Mouse (Mus musculus) MEL (cell line): ENCODE measurements around the gene Spef1. TPM values are rescaled to one million over a fixed set of nuclear protein-coding genes. Genes with fewer than 3 reads are reported as not detected.

Experiments used
- DNase-seq: peaks from one replicate; pipeline ENCODE4 v3.0.0; 2011; ENCODE audit warnings: low read depth, low spot score
- H3K27ac ChIP-seq: 2 replicates; pipeline ENCODE4 v1.5.1; 2012; ENCODE audit warnings: low read depth, mild to moderate bottlenecking, control low read depth, low read length, moderate library complexity; ENCODE audit not compliant: control insufficient read depth
- H3K27me3 ChIP-seq, 2 experiments: fragments of 150-350 bp in 1 of 2; sonication (generic) in 1 of 2; 2 replicates each; pipeline ENCODE4 v1.6.1; 2012; ENCODE audit warnings: low read length in 2 of 2, mild to moderate bottlenecking in 2 of 2, improper control_type of control experiment in 1 of 2, moderate library complexity in 1 of 2; ENCODE audit not compliant: insufficient read depth in 2 of 2, control insufficient read depth in 1 of 2
- H3K36me3 ChIP-seq, 2 experiments: 2 replicates each; pipeline ENCODE4 v1.6.1; 2012 to 2014; ENCODE audit warnings: low read length in 2 of 2, improper control_type of control experiment in 1 of 2, inconsistent platforms in 1 of 2, mild to moderate bottlenecking in 1 of 2; ENCODE audit not compliant: insufficient read depth in 2 of 2, control insufficient read depth in 1 of 2
- H3K4me1 ChIP-seq, 2 experiments: fragments of 150-350 bp in 1 of 2; sonication (generic) in 1 of 2; 2 replicates each; pipeline ENCODE4 v1.6.1; 2012; ENCODE audit warnings: low read length in 2 of 2, improper control_type of control experiment in 1 of 2, mild to moderate bottlenecking in 1 of 2; ENCODE audit not compliant: insufficient read depth in 2 of 2, control insufficient read depth in 1 of 2
- H3K4me3 ChIP-seq, 2 experiments: fragments of 150-350 bp in 1 of 2; sonication (generic) in 1 of 2; 2 replicates each; pipeline ENCODE4 v1.5.1; 2012; ENCODE audit warnings: low read depth in 2 of 2, low read length in 2 of 2, mild to moderate bottlenecking in 2 of 2, moderate library complexity in 2 of 2, control low read depth in 1 of 2, improper control_type of control experiment in 1 of 2; ENCODE audit not compliant: control insufficient read depth in 1 of 2, insufficient read depth in 1 of 2
- H3K79me2 ChIP-seq: 2 replicates; pipeline ENCODE4 v1.6.1; 2012; ENCODE audit warnings: mild to moderate bottlenecking, low read length, moderate library complexity; ENCODE audit not compliant: control insufficient read depth, poor library complexity, insufficient read depth
- H3K9ac ChIP-seq: 2 replicates; pipeline ENCODE4 v1.6.1; 2012; ENCODE audit warnings: low read depth, mild to moderate bottlenecking, control low read depth, low read length, moderate library complexity; ENCODE audit not compliant: control insufficient read depth, poor library complexity, severe bottlenecking
- H3K9me3 ChIP-seq: fragments of 150-350 bp; sonication (generic); replicated peaks from 2 replicates; pipeline ENCODE4 v1.6.1; 2012; ENCODE audit warnings: mild to moderate bottlenecking, low read length, improper control_type of control experiment, moderate library complexity; ENCODE audit not compliant: insufficient read depth
- BHLHE40 ChIP-seq: IDR thresholded peaks from 2 replicates; pipeline ENCODE4 v1.6.1; 2012; ENCODE audit warnings: low read depth, mild to moderate bottlenecking, inconsistent platforms, low read length, improper control_type of control experiment, borderline replicate concordance
- CHD1 ChIP-seq: IDR thresholded peaks from 2 replicates; pipeline ENCODE4 v1.6.1; 2012; ENCODE audit warnings: low read depth, mild to moderate bottlenecking, inconsistent platforms, low read length, improper control_type of control experiment
- CHD2 ChIP-seq: IDR thresholded peaks from 2 replicates; pipeline ENCODE4 v1.6.1; 2011; ENCODE audit warnings: low read length, improper control_type of control experiment
- HCFC1 ChIP-seq: IDR thresholded peaks from 2 replicates; pipeline ENCODE4 v1.6.1; 2012; ENCODE audit warnings: low read depth, mild to moderate bottlenecking, inconsistent platforms, low read length, improper control_type of control experiment, moderate library complexity
- JUND ChIP-seq: IDR thresholded peaks from 2 replicates; pipeline ENCODE4 v1.6.1; 2011; ENCODE audit warnings: low read depth, mild to moderate bottlenecking, improper control_type of control experiment, low read length
- MAX ChIP-seq: IDR thresholded peaks from 2 replicates; pipeline ENCODE4 v1.6.1; 2011; ENCODE audit warnings: low read length, improper control_type of control experiment
- MAZ ChIP-seq: IDR thresholded peaks from 2 replicates; pipeline ENCODE4 v1.6.1; 2012; ENCODE audit warnings: low read depth, mild to moderate bottlenecking, inconsistent platforms, low read length, improper control_type of control experiment
- MYB ChIP-seq: IDR thresholded peaks from 2 replicates; pipeline ENCODE4 v1.6.1; 2011; ENCODE audit warnings: mild to moderate bottlenecking, low read depth, low read length, improper control_type of control experiment
- MYC ChIP-seq: IDR thresholded peaks from 2 replicates; pipeline ENCODE4 v1.6.1; 2011; ENCODE audit warnings: low read depth, mild to moderate bottlenecking, low read length, improper control_type of control experiment, moderate library complexity
- NELFE ChIP-seq: IDR thresholded peaks from 2 replicates; pipeline ENCODE4 v1.6.1; 2011; ENCODE audit warnings: low read depth, low read length, improper control_type of control experiment
- NRF1 ChIP-seq: IDR thresholded peaks from 2 replicates; pipeline ENCODE4 v1.6.1; 2014; ENCODE audit warnings: low read depth, mild to moderate bottlenecking, inconsistent platforms, low read length, improper control_type of control experiment, moderate library complexity; ENCODE audit not compliant: poor library complexity, insufficient read depth, severe bottlenecking
- POLR2A ChIP-seq, 2 experiments: IDR thresholded peaks; 2 replicates each; pipeline ENCODE4 v1.6.1; 2011 to 2012; ENCODE audit warnings: low read length in 2 of 2, mild to moderate bottlenecking in 2 of 2, control low read depth in 1 of 2, improper control_type of control experiment in 1 of 2, low read depth in 1 of 2, moderate library complexity in 1 of 2; ENCODE audit not compliant: control insufficient read depth in 1 of 2, insufficient read depth in 1 of 2, poor library complexity in 1 of 2
- POLR2AphosphoS2 ChIP-seq: IDR thresholded peaks from 2 replicates; pipeline ENCODE4 v1.6.1; 2011; ENCODE audit warnings: low read length, improper control_type of control experiment
- POLR2AphosphoS5 ChIP-seq: IDR thresholded peaks from 2 replicates; pipeline ENCODE4 v1.6.1; 2012; ENCODE audit warnings: low read depth, borderline replicate concordance, mild to moderate bottlenecking, inconsistent platforms, low read length, moderate library complexity, mixed read lengths
- RAD21 ChIP-seq: IDR thresholded peaks from 2 replicates; pipeline ENCODE4 v1.6.1; 2011; ENCODE audit warnings: mild to moderate bottlenecking, low read depth, low read length, improper control_type of control experiment
- SIN3A ChIP-seq: IDR thresholded peaks from 2 replicates; pipeline ENCODE4 v1.6.1; 2012; ENCODE audit warnings: low read length, improper control_type of control experiment, inconsistent platforms
- SMC3 ChIP-seq: IDR thresholded peaks from 2 replicates; pipeline ENCODE4 v1.6.1; 2011; ENCODE audit warnings: low read depth, low read length, improper control_type of control experiment
- TCF12 ChIP-seq: IDR thresholded peaks from 2 replicates; pipeline ENCODE4 v1.6.1; 2014; ENCODE audit warnings: low read depth, mild to moderate bottlenecking, inconsistent platforms, low read length, improper control_type of control experiment, moderate library complexity
- ZMIZ1 ChIP-seq: IDR thresholded peaks from 2 replicates; pipeline ENCODE4 v1.6.1; 2012; ENCODE audit warnings: low read depth, mild to moderate bottlenecking, inconsistent platforms, low read length, improper control_type of control experiment, moderate library complexity
- polyA plus RNA-seq, 2 experiments: library from polyadenylated mRNA; stranded (reverse) in 1 of 2; unstranded in 1 of 2; fragments of >175 nt in 1 of 2; fragments of >200 nt in 1 of 2; gene quantifications; 2 replicates each; pipeline versions ENCODE4 v1.2.1 to v1.2.4; 2012; ENCODE audit warnings: low replicate concordance in 2 of 2, low read depth in 1 of 2; ENCODE audit not compliant: insufficient read length in 2 of 2, insufficient read depth in 1 of 2, missing spikeins in 1 of 2
- total RNA-seq: library from RNA; depleted of rRNA; stranded (reverse); fragments of 300-350 nt; gene quantifications from 2 replicates; pipeline ENCODE4 v1.2.3, GENCODE M21; 2012

The Spef1 gene
- total and polyA plus RNA-seq, 3 experiments = 1.2 to 1.8 TPM; not detected in 1

- Histone ChIP-seq H3K9me3 (no peaks in the 10 kb centered on the region), H3K9ac (no peak overlapping the region), H3K27me3 (no peaks in the 10 kb centered on the region), H3K4me3 (no peak overlapping the region), H3K36me3 (peaks cover 0 to 7% of the 10 kb centered on the region in 2 experiments; a peak in 2 of 4 replicates), H3K79me2 (no peaks in the 10 kb centered on the region), H3K27ac (no peak overlapping the region), H3K4me1 (peaks cover 10 to 24% of the 10 kb centered on the region in 2 experiments)
- no peak for DNase-seq
- TF ChIP-seq CHD1 (no peak), POLR2A (IDR thresholded peaks at IDR 0.05; ENCODE audit: control insufficient read depth in 1 of 2, insufficient read depth in 1 of 2, low read depth in 1 of 2, low read length in 2 of 2, poor library complexity in 1 of 2) (no peak), ZMIZ1 (no peak), JUND (no peak), HCFC1 (no peak), POLR2AphosphoS5 (no peak), MAX (no peak), MYB (no peak), TCF12 (no peak), RAD21 (no peak), MYC (no peak), MAZ (no peak), POLR2AphosphoS2 (no peak), SMC3 (no peak), BHLHE40 (no peak), SIN3A (no peak)
These were observed 48.3 kb downstream of the Spef1 start for GRCm38 (mm10) chr2:131138760-131139159.

GRCm38 (mm10) chr2:131138296-131138695, 48.8 kb downstream of the Spef1 start:
- TF ChIP-seq MYB = no peak
- no peak for TF ChIP-seq CHD2
- TF ChIP-seq NELFE = no peak
- no peak for TF ChIP-seq NRF1
- Histone ChIP-seq H3K27me3 (no peaks in the 10 kb centered on the region), H3K9me3 (no peaks in the 10 kb centered on the region), H3K79me2 (no peaks in the 10 kb centered on the region), H3K36me3 (peaks cover 0 to 7% of the 10 kb centered on the region in 2 experiments; a peak in 2 of 4 replicates), H3K9ac (no peak overlapping the region), H3K4me3 (no peak overlapping the region), H3K4me1 (peaks cover 10 to 24% of the 10 kb centered on the region in 2 experiments), H3K27ac (no peak overlapping the region)
- no peak for DNase-seq
